Mouse (Mus musculus) lung, embryonic 16.5 days (tissue): ENCODE measurements at regions not wholly inside any gene's neighbourhood (a gene's known extent, or its start where the extent isn't known, plus 50 kb on each side); places are given as distances from the start of the nearest gene placed in this dataset.

Source experiments
- ATAC-seq: fragments of 200-750 bp; cut with Nextera tagmentation; 2 replicates; pipeline ENCODE4 v1.8.0; 2017; ENCODE audit warnings: low read depth, mild to moderate bottlenecking, moderate library complexity
- H3K27ac ChIP-seq: fragments of 300-500 bp; sonication (generic); 2 replicates; pipeline ENCODE4 v1.5.1; 2014; ENCODE audit warnings: mild to moderate bottlenecking, control low read depth, low read length
- H3K27me3 ChIP-seq: fragments of 300-500 bp; sonication (generic); 2 replicates; pipeline ENCODE4 v1.6.1; 2014; ENCODE audit warnings: low read depth, low read length, mixed read lengths; ENCODE audit not compliant: control insufficient read depth, insufficient read depth
- H3K36me3 ChIP-seq: fragments of 300-500 bp; sonication (generic); 2 replicates; pipeline ENCODE4 v1.6.1; 2014; ENCODE audit warnings: low read length; ENCODE audit not compliant: control insufficient read depth, insufficient read depth
- H3K4me1 ChIP-seq: fragments of 300-500 bp; sonication (generic); replicated peaks from 2 replicates; pipeline ENCODE4 v1.6.1; 2014; ENCODE audit warnings: low read length, mixed read lengths; ENCODE audit not compliant: control insufficient read depth, insufficient read depth
- H3K4me2 ChIP-seq: fragments of 300-500 bp; sonication (generic); 2 replicates; pipeline ENCODE4 v1.6.1; 2014; ENCODE audit warnings: low read depth, low read length, control low read depth
- H3K4me3 ChIP-seq: fragments of 300-500 bp; sonication (generic); 2 replicates; pipeline ENCODE4 v1.5.1; 2014; ENCODE audit warnings: mild to moderate bottlenecking, low read length, control low read depth
- H3K9ac ChIP-seq: fragments of 300-500 bp; sonication (generic); 2 replicates; pipeline ENCODE4 v1.6.1; 2014; ENCODE audit warnings: low read length, control low read depth
- H3K9me3 ChIP-seq: fragments of 300-500 bp; sonication (generic); 2 replicates; pipeline ENCODE4 v1.6.1; 2016; ENCODE audit warnings: low read length; ENCODE audit not compliant: control insufficient read depth
- WGBS: fragments of 180-500 bp; shearing (Covaris S2); extraction: QIAGEN DNeasy Blood & Tissue Kit; methylation state at CpG from one replicate; pipeline ENCODE4 v1.1.7; 2014; 5-methylcytosine and 5-hydroxymethylcytosine counted together

- H3K4me1 ChIP-seq = peaks cover 6% of the 10 kb centered on the region; the same call in 1 of the 2 replicates
- H3K27me3 ChIP-seq = no peaks in the 10 kb centered on the region
- no peak overlapping the region for H3K4me2 ChIP-seq
- WGBS = 45% methylated on average over 6 of the region's 6 CpGs
- ATAC-seq = peak; percentile 32; the same call in 1 of the 2 replicates
- no peak overlapping the region for H3K9ac ChIP-seq
- H3K36me3 ChIP-seq = no peaks in the 10 kb centered on the region
- H3K9me3 ChIP-seq = no peaks in the 10 kb centered on the region
- H3K27ac ChIP-seq = peak overlapping the region; percentile 51
- no peak overlapping the region for H3K4me3 ChIP-seq
Observed at GRCm38 (mm10) chr7:36155159-36155558, 352.4 kb upstream of the Zfp507 start.

GRCm38 (mm10) chr7:36150871-36151560 is 348.2 kb upstream of the Zfp507 start:
- no peak; the same call in 1 of the 2 replicates for ATAC-seq
- 45% methylated on average over 12 of the region's 12 CpGs for WGBS
- no peak overlapping the region for H3K4me2 ChIP-seq

GRCm38 (mm10) chr7:36136571-36136970 is 333.8 kb upstream of the Zfp507 start:
- Histone ChIP-seq H3K36me3 (no peaks in the 10 kb centered on the region), H3K9me3 (no peaks in the 10 kb centered on the region), H3K4me3 (no peak overlapping the region), H3K4me1 (peaks cover 18% of the 10 kb centered on the region), H3K27ac (no peak overlapping the region), H3K4me2 (no peak overlapping the region), H3K27me3 (no peaks in the 10 kb centered on the region), H3K9ac (no peak overlapping the region)
- ATAC-seq = peak; percentile 20; the same call in 1 of the 2 replicates
- 37% methylated on average over 5 of the region's 5 CpGs for WGBS

More at GRCm38 (mm10) chr7:36150871-36151560, 348.2 kb upstream of the Zfp507 start:
- no peak overlapping the region for H3K9ac ChIP-seq
- no peak overlapping the region for H3K4me3 ChIP-seq
- no peaks in the 10 kb centered on the region for H3K36me3 ChIP-seq
- H3K9me3 ChIP-seq = no peaks in the 10 kb centered on the region
- peaks cover 6% of the 10 kb centered on the region; the same call in 1 of the 2 replicates for H3K4me1 ChIP-seq
- no peaks in the 10 kb centered on the region for H3K27me3 ChIP-seq
- no peak overlapping the region for H3K27ac ChIP-seq

GRCm38 (mm10) chr7:36134557-36134956 is 331.8 kb upstream of the Zfp507 start:
- H3K27me3 ChIP-seq = no peaks in the 10 kb centered on the region
- no peak overlapping the region for H3K27ac ChIP-seq
- ATAC-seq = no peak
- no peaks in the 10 kb centered on the region for H3K36me3 ChIP-seq
- H3K9ac ChIP-seq = no peak overlapping the region
- 29% methylated on average over 4 of the region's 4 CpGs for WGBS
- no peak overlapping the region for H3K4me3 ChIP-seq
- no peaks in the 10 kb centered on the region for H3K9me3 ChIP-seq
- peaks cover 18% of the 10 kb centered on the region for H3K4me1 ChIP-seq
- no peak overlapping the region for H3K4me2 ChIP-seq

GRCm38 (mm10) chr7:36133658-36134143 is 330.9 kb upstream of the Zfp507 start:
- peak; percentile 93 for ATAC-seq
- Histone ChIP-seq H3K27ac (peak overlapping the region; percentile 74), H3K9ac (no peak overlapping the region), H3K9me3 (no peaks in the 10 kb centered on the region), H3K4me2 (peak overlapping the region; percentile 24; the same call in 1 of the 2 replicates), H3K27me3 (no peaks in the 10 kb centered on the region), H3K4me1 (peaks cover 18% of the 10 kb centered on the region), H3K36me3 (no peaks in the 10 kb centered on the region), H3K4me3 (no peak overlapping the region)
- whole genome bisulfite sequencing = 3% methylated on average over 8 of the region's 8 CpGs

- Histone ChIP-seq H3K9me3 (no peaks in the 10 kb centered on the region), H3K4me1 (peaks cover 18% of the 10 kb centered on the region), H3K9ac (no peak overlapping the region), H3K27ac (peak overlapping the region; percentile 48; the same call in 1 of the 2 replicates), H3K4me2 (no peak overlapping the region), H3K27me3 (no peaks in the 10 kb centered on the region), H3K4me3 (no peak overlapping the region), H3K36me3 (no peaks in the 10 kb centered on the region)
- WGBS = 61% methylated on average over 11 of the region's 11 CpGs
- no peak for ATAC-seq
Observed at GRCm38 (mm10) chr7:36133026-36133425, 330.2 kb upstream of the Zfp507 start.

GRCm38 (mm10) chr7:36132569-36132968 is 329.8 kb upstream of the Zfp507 start:
- H3K27me3 ChIP-seq = no peaks in the 10 kb centered on the region
- peak; percentile 12; the same call in 1 of the 2 replicates for ATAC-seq
- H3K4me2 ChIP-seq = no peak overlapping the region
- 32% methylated on average over 1 of the region's 1 CpGs for WGBS
- H3K9ac ChIP-seq = no peak overlapping the region
- no peaks in the 10 kb centered on the region for H3K36me3 ChIP-seq
- no peaks in the 10 kb centered on the region for H3K9me3 ChIP-seq
- peaks cover 18% of the 10 kb centered on the region for H3K4me1 ChIP-seq
- no peak overlapping the region for H3K4me3 ChIP-seq
- H3K27ac ChIP-seq = peak overlapping the region; percentile 42; the same call in 1 of the 2 replicates

- 85% methylated on average over 4 of the region's 4 CpGs for WGBS
- no peak for ATAC-seq
- Histone ChIP-seq H3K27me3 (no peaks in the 10 kb centered on the region), H3K4me3 (no peak overlapping the region), H3K9me3 (no peaks in the 10 kb centered on the region), H3K36me3 (no peaks in the 10 kb centered on the region), H3K9ac (no peak overlapping the region), H3K4me2 (no peak overlapping the region), H3K4me1 (peaks cover 7% of the 10 kb centered on the region), H3K27ac (no peak overlapping the region)
Observed at GRCm38 (mm10) chr7:36097054-36097453, 294.3 kb upstream of the Zfp507 start.

GRCm38 (mm10) chr7:36095258-36096130 is 292.7 kb upstream of the Zfp507 start:
- Histone ChIP-seq H3K9me3 (no peaks in the 10 kb centered on the region), H3K36me3 (no peaks in the 10 kb centered on the region), H3K4me3 (no peak overlapping the region), H3K9ac (no peak overlapping the region), H3K27ac (peak overlapping the region; percentile 74), H3K4me2 (peak overlapping the region; percentile 2; the same call in 1 of the 2 replicates), H3K4me1 (peaks cover 12% of the 10 kb centered on the region), H3K27me3 (no peaks in the 10 kb centered on the region)
- 24% methylated on average over 20 of the region's 20 CpGs for WGBS
- ATAC-seq = peak; percentile 91
